Mouse (Mus musculus) CH12.LX (cell line): ENCODE data around the gene Gm28053. TPM values are rescaled to one million over a fixed set of nuclear protein-coding genes. Genes with fewer than 3 reads are reported as not detected.
A peak's percentile ranks its signal among the peaks of the same experiment; 100 is the strongest.

Experiments
- DNase-seq: peaks from one replicate; pipeline ENCODE4 v3.0.0-alpha.2; 2013; ENCODE audit errors: extremely low read depth
- H3K27ac ChIP-seq: 2 replicates; pipeline ENCODE4 v1.5.1; 2012; ENCODE audit warnings: low read depth, mild to moderate bottlenecking, control low read depth, moderate library complexity; ENCODE audit not compliant: insufficient read depth
- H3K27me3 ChIP-seq: replicated peaks from 2 replicates; pipeline ENCODE3; 2012; ENCODE audit warnings: inconsistent platforms
- H3K36me3 ChIP-seq, 2 experiments: replicated peaks in 1 of 2; 2 replicates each; pipeline versions ENCODE3 to v1.6.1; 2012; ENCODE audit warnings: inconsistent platforms in 1 of 2, low read length in 1 of 2, mild to moderate bottlenecking in 1 of 2, mixed read lengths in 1 of 2, moderate library complexity in 1 of 2; ENCODE audit not compliant: control insufficient read depth in 1 of 2, insufficient read depth in 1 of 2
- H3K4me1 ChIP-seq, 2 experiments: 2 replicates each; pipeline ENCODE4 v1.6.1; 2012; ENCODE audit warnings: inconsistent platforms in 1 of 2, moderate library complexity in 1 of 2; ENCODE audit not compliant: insufficient read depth in 2 of 2, control insufficient read depth in 1 of 2
- H3K4me2 ChIP-seq: 2 replicates; pipeline ENCODE4 v1.6.1; 2012; ENCODE audit warnings: low read depth, mild to moderate bottlenecking, control low read depth; ENCODE audit not compliant: poor library complexity, insufficient read depth, severe bottlenecking
- H3K4me3 ChIP-seq, 3 experiments: fragments of 150-350 bp in 1 of 3; sonication (generic) in 1 of 3; replicated peaks in 1 of 3; 2 replicates each; pipeline versions ENCODE3 to v1.5.1; 2011 to 2012; ENCODE audit warnings: low read depth in 2 of 3, low read length in 2 of 3, mild to moderate bottlenecking in 2 of 3, moderate library complexity in 2 of 3, control low read depth in 1 of 3, improper control_type of control experiment in 1 of 3, inconsistent platforms in 1 of 3, mixed read lengths in 1 of 3; ENCODE audit not compliant: poor library complexity in 1 of 3
- H3K79me2 ChIP-seq: replicated peaks from 2 replicates; pipeline ENCODE4 v1.6.1; 2012; ENCODE audit warnings: mild to moderate bottlenecking, moderate library complexity; ENCODE audit not compliant: control insufficient read depth, poor library complexity, insufficient read depth, severe bottlenecking; ENCODE audit errors: extremely low read depth
- H3K9ac ChIP-seq: 2 replicates; pipeline ENCODE4 v1.6.1; 2012; ENCODE audit warnings: low read depth, mild to moderate bottlenecking, control low read depth, moderate library complexity; ENCODE audit not compliant: insufficient read depth
- H3K9me3 ChIP-seq: replicated peaks from 2 replicates; pipeline ENCODE3; 2012; ENCODE audit warnings: low read length, inconsistent platforms, mixed read lengths
- BHLHE40 ChIP-seq: IDR thresholded peaks from 2 replicates; pipeline ENCODE4 v1.6.1; 2011; ENCODE audit warnings: mild to moderate bottlenecking, low read depth, low read length, improper control_type of control experiment
- CHD1 ChIP-seq: IDR thresholded peaks from 2 replicates; pipeline ENCODE4 v1.6.1; 2012; ENCODE audit warnings: low read depth, low read length, improper control_type of control experiment, inconsistent platforms
- E2F4 ChIP-seq: IDR thresholded peaks from 2 replicates; pipeline ENCODE4 v1.6.1; 2011; ENCODE audit warnings: low read depth, low read length, improper control_type of control experiment; ENCODE audit not compliant: insufficient replicate concordance
- ELF1 ChIP-seq: IDR thresholded peaks from 2 replicates; pipeline ENCODE4 v1.6.1; 2014; ENCODE audit warnings: low read depth, mild to moderate bottlenecking, inconsistent platforms, low read length, improper control_type of control experiment
- HCFC1 ChIP-seq: IDR thresholded peaks from 2 replicates; pipeline ENCODE4 v1.6.1; 2012; ENCODE audit warnings: low read depth, mild to moderate bottlenecking, inconsistent platforms, low read length, improper control_type of control experiment
- IRF4 ChIP-seq: IDR thresholded peaks from 2 replicates; pipeline ENCODE4 v1.6.1; 2014; ENCODE audit warnings: low read depth, mild to moderate bottlenecking, inconsistent platforms, low read length, improper control_type of control experiment
- JUND ChIP-seq: conservative IDR thresholded peaks from 2 replicates; pipeline ENCODE4 v1.6.1; 2011; ENCODE audit warnings: low read depth, low read length, improper control_type of control experiment
- MAFK ChIP-seq: IDR thresholded peaks from 2 replicates; pipeline ENCODE4 v1.6.1; 2011; ENCODE audit warnings: low read length, improper control_type of control experiment; ENCODE audit not compliant: insufficient replicate concordance
- MEF2A ChIP-seq: IDR thresholded peaks from 2 replicates; pipeline ENCODE4 v1.6.1; 2014; ENCODE audit warnings: low read depth, mild to moderate bottlenecking, inconsistent platforms, low read length, improper control_type of control experiment, borderline replicate concordance
- MXI1 ChIP-seq: IDR thresholded peaks from 2 replicates; pipeline ENCODE4 v1.6.1; 2011; ENCODE audit warnings: mild to moderate bottlenecking, low read depth, low read length, improper control_type of control experiment
- MYC ChIP-seq: IDR thresholded peaks from 2 replicates; pipeline ENCODE4 v1.6.1; 2011; ENCODE audit warnings: low read depth, mild to moderate bottlenecking, improper control_type of control experiment, low read length
- NELFE ChIP-seq: IDR thresholded peaks from 2 replicates; pipeline ENCODE4 v1.6.1; 2011; ENCODE audit warnings: low read depth, low read length, improper control_type of control experiment
- PAX5 ChIP-seq: IDR thresholded peaks from 2 replicates; pipeline ENCODE4 v1.6.1; 2012; ENCODE audit warnings: low read length, inconsistent platforms, mixed read lengths
- POLR2A ChIP-seq: IDR thresholded peaks from 2 replicates; pipeline ENCODE4 v1.6.1; 2011; ENCODE audit warnings: low read depth, mild to moderate bottlenecking, improper control_type of control experiment, low read length
- POLR2AphosphoS2 ChIP-seq: IDR thresholded peaks from 2 replicates; pipeline ENCODE4 v1.6.1; 2011; ENCODE audit warnings: low read depth, low read length, improper control_type of control experiment
- RAD21 ChIP-seq: IDR thresholded peaks from 2 replicates; pipeline ENCODE4 v1.6.1; 2011; ENCODE audit warnings: low read depth, mild to moderate bottlenecking, low read length, improper control_type of control experiment, moderate library complexity
- SIN3A ChIP-seq: IDR thresholded peaks from 2 replicates; pipeline ENCODE4 v1.6.1; 2012; ENCODE audit warnings: low read length, improper control_type of control experiment, inconsistent platforms
- TBP ChIP-seq: conservative IDR thresholded peaks from 2 replicates; pipeline ENCODE4 v1.6.1; 2011; ENCODE audit warnings: low read depth, low read length, improper control_type of control experiment
- TCF12 ChIP-seq: IDR thresholded peaks from 2 replicates; pipeline ENCODE4 v1.6.1; 2014; ENCODE audit warnings: low read depth, mild to moderate bottlenecking, inconsistent platforms, low read length, improper control_type of control experiment
- UBTF ChIP-seq: IDR thresholded peaks from 2 replicates; pipeline ENCODE4 v1.6.1; 2012; ENCODE audit warnings: low read depth, mild to moderate bottlenecking, inconsistent platforms, low read length, improper control_type of control experiment, moderate library complexity
- USF2 ChIP-seq: conservative IDR thresholded peaks from 2 replicates; pipeline ENCODE4 v1.6.1; 2011; ENCODE audit warnings: low read depth, low read length, improper control_type of control experiment
- ZMIZ1 ChIP-seq: IDR thresholded peaks from 2 replicates; pipeline ENCODE4 v1.6.1; 2012; ENCODE audit warnings: low read depth, mild to moderate bottlenecking, inconsistent platforms, low read length, improper control_type of control experiment
- ZNF384 ChIP-seq: IDR thresholded peaks from 2 replicates; pipeline ENCODE4 v1.6.1; 2012; ENCODE audit warnings: low read depth, low read length, improper control_type of control experiment, inconsistent platforms
- dilution Hi-C: fragments of 300-500 bp; cut with MboI; formaldehyde crosslinking; loops from 2 replicates; pipeline ENCODE4 v1.14.3; 2020; ENCODE audit warnings: low sequenced_read_pairs; ENCODE audit not compliant: extremely low pct_unique_long_range_greater_than_20kb, extremely low pct_ligation_motif_present
- in situ Hi-C: fragments of 300-500 bp; cut with MboI; formaldehyde crosslinking; loops from 3 replicates; pipeline ENCODE4 v1.14.3; 2019; ENCODE audit warnings: low sequenced_read_pairs, low pct_ligation_motif_present, low pct_unique_long_range_greater_than_20kb, mixed read lengths
- polyA plus RNA-seq: library from polyadenylated mRNA; unstranded; fragments of >175 nt; gene quantifications from 2 replicates; pipeline ENCODE4 v1.2.1, GENCODE M21; 2012; ENCODE audit warnings: low read depth; ENCODE audit not compliant: insufficient read length
- total RNA-seq, 2 experiments: library from RNA; depleted of rRNA; stranded (reverse); fragments of 300-350 nt in 1 of 2; fragments of >200 nt in 1 of 2; gene quantifications; 2 replicates each; pipeline ENCODE4 v1.2.3; 2012 to 2014

Gene Gm28053
- total and polyA plus RNA-seq, 3 experiments: 8.0 to 22.7 (median 10.0) TPM

DNA sequence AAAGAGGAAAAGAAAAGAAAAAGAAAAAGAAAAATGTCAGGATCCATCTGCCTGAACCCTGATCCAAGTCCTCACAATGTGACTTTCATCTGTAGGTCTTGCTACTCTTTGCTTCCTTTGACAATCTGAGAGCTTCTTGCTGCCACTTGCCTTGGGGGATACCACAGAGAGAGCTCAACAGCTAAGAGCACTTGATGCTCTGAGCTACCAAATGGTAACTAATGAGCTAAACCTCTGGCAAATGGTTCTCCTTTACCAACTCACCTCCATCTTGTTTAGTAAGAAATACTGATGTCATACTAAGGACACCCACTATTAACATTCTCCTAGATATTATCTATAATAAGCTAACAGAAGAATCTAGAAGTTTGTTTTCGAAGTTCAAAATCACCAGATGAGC is 15.3 kb downstream of the Gm28053 start:
- DNase-seq: no peak
- no peak overlapping the region for H3K4me2 ChIP-seq
- dilution Hi-C loops: no loop called here

DNA sequence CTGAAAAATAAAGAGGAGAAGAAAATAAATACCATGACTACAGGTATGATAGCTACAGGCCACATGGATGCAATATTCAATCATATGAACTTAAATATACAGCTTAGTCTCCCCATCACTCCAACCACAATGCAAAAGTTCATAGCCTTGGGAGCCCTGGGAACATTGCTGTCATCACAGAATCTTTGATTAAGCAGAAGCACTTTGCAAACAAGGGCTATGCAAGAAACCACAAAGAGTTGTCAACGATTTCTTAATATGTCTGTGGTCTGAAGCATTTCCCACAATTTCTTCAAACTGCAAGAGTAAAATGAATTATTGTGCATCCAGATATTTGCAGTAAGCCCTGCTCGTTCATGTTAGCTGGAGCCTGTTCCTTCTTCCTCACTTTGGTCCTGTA is 18.6 kb downstream of the Gm28053 start:
- H3K79me2 ChIP-seq: peaks cover 44% of the 10 kb centered on the region
- TF ChIP-seq IRF4: no peak
- TF ChIP-seq JUND: no peak
- no peak for TF ChIP-seq MEF2A
- TF ChIP-seq PAX5: no peak
- TF ChIP-seq MAFK: no peak
- TF ChIP-seq UBTF: no peak
- TF ChIP-seq TCF12: no peak
- no peak for TF ChIP-seq POLR2A
- TF ChIP-seq BHLHE40: no peak
- TF ChIP-seq SIN3A: no peak
- TF ChIP-seq TBP: no peak
- TF ChIP-seq NELFE: no peak
- no peak for TF ChIP-seq ELF1
- no peak for TF ChIP-seq RAD21
- peaks cover 20 to 62% of the 10 kb centered on the region in 2 experiments for H3K4me1 ChIP-seq
- H3K9ac ChIP-seq: peak overlapping the region; percentile 72
- H3K4me3 ChIP-seq: no peak overlapping the region
- H3K27me3 ChIP-seq: no peaks in the 10 kb centered on the region
- H3K9me3 ChIP-seq: peaks cover 2% of the 10 kb centered on the region
- peaks cover 7 to 18% of the 10 kb centered on the region in 2 experiments for H3K36me3 ChIP-seq
- peak overlapping the region; percentile 14; the same call in 1 of the 2 replicates for H3K4me2 ChIP-seq
- dilution Hi-C loops (no loop called here), in situ Hi-C loops (loop anchor here (5.0 kb wide), 1 partner anchor 35 kb away; no protein-coding TSS in a partner anchor)
- peak overlapping the region; percentile 40 for H3K27ac ChIP-seq
- DNase-seq: no peak

More for the DNA sequence above, 15.3 kb downstream of the Gm28053 start:
- in situ Hi-C loops: no loop called here
- Histone ChIP-seq H3K27ac (no peak overlapping the region), H3K36me3 (peaks cover 0 to 9% of the 10 kb centered on the region in 2 experiments), H3K79me2 (peaks cover 12% of the 10 kb centered on the region; the same call in 1 of the 2 replicates), H3K9me3 (peaks cover 2% of the 10 kb centered on the region), H3K4me3 (no peak overlapping the region), H3K9ac (no peak overlapping the region), H3K4me1 (peaks cover 18 to 70% of the 10 kb centered on the region in 2 experiments), H3K27me3 (no peaks in the 10 kb centered on the region)
- no peak for TF ChIP-seq USF2
- no peak for TF ChIP-seq MXI1
- no peak for TF ChIP-seq E2F4
- no peak for TF ChIP-seq CHD1
- no peak for TF ChIP-seq MAFK
- no peak for TF ChIP-seq PAX5
- TF ChIP-seq NELFE: no peak
- no peak for TF ChIP-seq POLR2AphosphoS2
- no peak for TF ChIP-seq MYC
- no peak for TF ChIP-seq POLR2A
- TF ChIP-seq IRF4: no peak
- no peak for TF ChIP-seq ZNF384
- no peak for TF ChIP-seq HCFC1
- no peak for TF ChIP-seq JUND
- no peak for TF ChIP-seq ZMIZ1
